Mouse (Mus musculus) limb, embryonic 15.5 days (tissue): ENCODE measurements around the gene Eif2b4. TPM values are rescaled to one million over a fixed set of nuclear protein-coding genes. Genes with fewer than 3 reads are reported as not detected.

ENCODE experiments used
- ATAC-seq: fragments of 200-750 bp; cut with Nextera tagmentation; 2 replicates; pipeline ENCODE4 v1.8.0; 2017; ENCODE audit warnings: low read depth, moderate TSS enrichment; ENCODE audit not compliant: insufficient number of reproducible peaks, low FRiP score, low TSS enrichment
- H3K27ac ChIP-seq: fragments of 300-500 bp; sonication (generic); 2 replicates; pipeline ENCODE4 v1.5.1; 2015; ENCODE audit warnings: moderate library complexity, mild to moderate bottlenecking, inconsistent platforms
- H3K27me3 ChIP-seq: fragments of 300-500 bp; sonication (generic); 2 replicates; pipeline ENCODE4 v1.6.1; 2015; ENCODE audit warnings: inconsistent platforms
- H3K36me3 ChIP-seq: fragments of 300-500 bp; sonication (generic); 2 replicates; pipeline ENCODE4 v1.6.1; 2015; ENCODE audit warnings: inconsistent platforms
- H3K4me1 ChIP-seq: fragments of 300-500 bp; sonication (generic); 2 replicates; pipeline ENCODE4 v1.6.1; 2015; ENCODE audit warnings: inconsistent platforms
- H3K4me2 ChIP-seq: fragments of 300-500 bp; sonication (generic); 2 replicates; pipeline ENCODE4 v1.6.1; 2015; ENCODE audit warnings: mild to moderate bottlenecking, inconsistent platforms
- H3K4me3 ChIP-seq: fragments of 300-500 bp; sonication (generic); 2 replicates; pipeline ENCODE4 v1.5.1; 2015; ENCODE audit warnings: mild to moderate bottlenecking, inconsistent platforms
- H3K9ac ChIP-seq: fragments of 300-500 bp; sonication (generic); 2 replicates; pipeline ENCODE4 v1.6.1; 2015; ENCODE audit warnings: inconsistent platforms
- H3K9me3 ChIP-seq: fragments of 300-500 bp; sonication (generic); 2 replicates; pipeline ENCODE4 v1.6.1; 2016; ENCODE audit warnings: inconsistent platforms
- WGBS: fragments of 180-500 bp; shearing (Covaris S2); methylation state at CpG from one replicate; pipeline ENCODE4 v1.1.7; 2015; 5-methylcytosine and 5-hydroxymethylcytosine counted together
- polyA plus RNA-seq: library from polyadenylated mRNA; unstranded; fragments of >200 nt; fragmentation: Nextera tagmentation; extraction: Ambion mirVana; gene quantifications from 2 replicates; pipeline ENCODE4 v1.2.1, GENCODE M21; 2015

Gene Eif2b4
- polyA plus RNA-seq, 1 experiment from 2014 or later, result 64.2 TPM

GRCm38 (mm10) chr5:31183678-31184077, 9.6 kb downstream of the Eif2b4 start:
- H3K4me1 ChIP-seq, result 0 out of 2 replicates have a peak, but pooled peaks cover 4% of the 10 kb centered on the region
- no peaks in the 10 kb centered on the region for H3K27me3 ChIP-seq
- WGBS, result 55% methylated on average over 4 of the region's 4 CpGs

DNA sequence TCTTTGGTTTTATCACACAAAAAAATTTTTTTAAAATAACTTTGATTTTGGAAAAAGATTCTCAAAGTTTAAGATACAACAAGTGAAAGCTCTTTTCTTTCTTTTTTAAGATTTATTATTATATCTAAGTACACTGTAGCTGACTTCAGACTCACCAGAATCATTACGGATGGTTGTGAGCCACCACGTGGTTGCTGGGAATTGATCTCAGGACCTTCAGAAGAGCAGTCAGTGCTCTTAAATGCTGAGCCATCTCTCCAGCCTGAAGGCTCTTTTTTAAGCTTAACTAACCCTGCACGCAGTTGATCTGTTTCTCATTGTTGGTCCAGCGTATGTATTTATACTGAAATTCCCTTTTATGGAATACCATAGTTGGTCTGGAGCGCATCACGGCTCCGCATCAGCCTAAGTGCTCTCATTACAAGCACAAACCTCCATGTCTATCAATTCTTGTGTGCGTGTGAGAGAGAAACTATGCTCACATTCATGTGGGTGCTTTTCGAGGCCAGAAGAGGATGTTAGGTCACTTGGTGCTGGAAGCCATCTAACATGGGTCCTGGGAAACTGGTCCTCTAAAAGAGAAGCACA, 12.0 kb downstream of the Eif2b4 start:
- Histone ChIP-seq H3K4me1 (0 out of 2 replicates have a peak, but pooled peaks cover 4% of the 10 kb centered on the region), H3K27me3 (no peaks in the 10 kb centered on the region), H3K4me2 (no peak overlapping the region), H3K9me3 (no peaks in the 10 kb centered on the region), H3K4me3 (no peak overlapping the region), H3K36me3 (no peaks in the 10 kb centered on the region), H3K27ac (no peak overlapping the region), H3K9ac (no peak overlapping the region)
- 92% methylated on average over 9 of the region's 9 CpGs for WGBS
- ATAC-seq, result no peak

More at GRCm38 (mm10) chr5:31183678-31184077, 9.6 kb downstream of the Eif2b4 start:
- no peak for ATAC-seq
- Histone ChIP-seq H3K9ac (no peak overlapping the region), H3K27ac (no peak overlapping the region), H3K36me3 (peaks cover 20% of the 10 kb centered on the region), H3K4me2 (no peak overlapping the region), H3K4me3 (no peak overlapping the region), H3K9me3 (no peaks in the 10 kb centered on the region)

- H3K27me3 ChIP-seq, result no peaks in the 10 kb centered on the region
- peak within 1 kb of the TSS; percentile 98 for H3K27ac ChIP-seq
- WGBS, result under 1% methylated on average over 58 of the region's 59 CpGs
- H3K4me2 ChIP-seq, result peak within 1 kb of the TSS; percentile 78
- peak; percentile 96 for ATAC-seq
- 0 out of 2 replicates have a peak, but pooled peaks cover 4% of the 10 kb centered on the region for H3K4me1 ChIP-seq
- H3K36me3 ChIP-seq, result no peaks in the 10 kb centered on the region
- no peaks in the 10 kb centered on the region for H3K9me3 ChIP-seq
- peak within 1 kb of the TSS; percentile 77 for H3K4me3 ChIP-seq
- H3K9ac ChIP-seq, result peak within 1 kb of the TSS; percentile 61
These were observed 13.2 kb downstream of the Eif2b4 start, which contains the start of the genes Gm29609 and Gtf3c2 for GRCm38 (mm10) chr5:31179766-31180630. Gene Gm29609 (minus strand): TSS chr5:31179911. Gene Gtf3c2 (minus strand): TSS chr5:31180144.

- Histone ChIP-seq H3K27ac (peak overlapping the region; percentile 98), H3K4me3 (peak overlapping the region; percentile 77), H3K9ac (peak overlapping the region; percentile 61), H3K36me3 (no peaks in the 10 kb centered on the region), H3K27me3 (no peaks in the 10 kb centered on the region), H3K4me1 (0 out of 2 replicates have a peak, but pooled peaks cover 4% of the 10 kb centered on the region), H3K4me2 (peak overlapping the region; percentile 78), H3K9me3 (no peaks in the 10 kb centered on the region)
- WGBS, result under 1% methylated on average over 25 of the region's 25 CpGs
- ATAC-seq, result peak; percentile 52
These were observed 13.9 kb downstream of the Eif2b4 start for GRCm38 (mm10) chr5:31179301-31179765.

- 88% methylated on average over 4 of the region's 4 CpGs for WGBS
- Histone ChIP-seq H3K4me3 (no peak overlapping the region), H3K9ac (no peak overlapping the region), H3K27me3 (no peaks in the 10 kb centered on the region), H3K9me3 (no peaks in the 10 kb centered on the region), H3K4me1 (no peaks in the 10 kb centered on the region), H3K36me3 (peaks cover 96% of the 10 kb centered on the region), H3K4me2 (no peak overlapping the region), H3K27ac (no peak overlapping the region)
- no peak for ATAC-seq
These were observed 24.6 kb downstream of the Eif2b4 start for GRCm38 (mm10) chr5:31168630-31169029.

- Histone ChIP-seq H3K36me3 (peaks cover 90% of the 10 kb centered on the region), H3K4me2 (no peak overlapping the region), H3K4me3 (no peak overlapping the region), H3K9ac (no peak overlapping the region), H3K9me3 (no peaks in the 10 kb centered on the region), H3K27ac (no peak overlapping the region), H3K27me3 (no peaks in the 10 kb centered on the region), H3K4me1 (no peaks in the 10 kb centered on the region)
- 97% methylated on average over 1 of the region's 1 CpGs for WGBS
- no peak for ATAC-seq
These were observed 28.4 kb downstream of the Eif2b4 start for GRCm38 (mm10) chr5:31164878-31165277.

DNA sequence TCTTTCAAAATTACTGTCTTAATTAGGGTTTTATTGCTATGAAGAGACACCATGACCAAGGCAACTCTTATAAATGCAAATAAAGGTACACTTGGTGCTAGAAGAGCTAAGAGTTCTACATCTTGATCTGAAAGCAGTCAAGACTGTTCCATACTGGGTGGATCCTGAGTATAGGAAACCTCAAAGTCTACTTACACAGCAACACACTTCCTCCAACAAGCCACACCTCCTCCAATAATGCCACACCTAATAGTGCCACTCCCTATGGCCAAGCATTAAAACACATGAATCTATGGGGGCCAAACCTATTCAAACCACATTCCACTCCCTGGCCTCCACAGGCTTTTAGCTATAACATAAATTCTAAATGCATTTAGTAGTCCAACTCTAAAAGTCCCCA, 30.8 kb downstream of the Eif2b4 start:
- Histone ChIP-seq H3K9ac (no peak overlapping the region), H3K36me3 (peaks cover 90% of the 10 kb centered on the region), H3K4me2 (no peak overlapping the region), H3K27ac (no peak overlapping the region), H3K4me1 (no peaks in the 10 kb centered on the region), H3K4me3 (no peak overlapping the region), H3K27me3 (no peaks in the 10 kb centered on the region), H3K9me3 (no peaks in the 10 kb centered on the region)
- no peak for ATAC-seq

DNA sequence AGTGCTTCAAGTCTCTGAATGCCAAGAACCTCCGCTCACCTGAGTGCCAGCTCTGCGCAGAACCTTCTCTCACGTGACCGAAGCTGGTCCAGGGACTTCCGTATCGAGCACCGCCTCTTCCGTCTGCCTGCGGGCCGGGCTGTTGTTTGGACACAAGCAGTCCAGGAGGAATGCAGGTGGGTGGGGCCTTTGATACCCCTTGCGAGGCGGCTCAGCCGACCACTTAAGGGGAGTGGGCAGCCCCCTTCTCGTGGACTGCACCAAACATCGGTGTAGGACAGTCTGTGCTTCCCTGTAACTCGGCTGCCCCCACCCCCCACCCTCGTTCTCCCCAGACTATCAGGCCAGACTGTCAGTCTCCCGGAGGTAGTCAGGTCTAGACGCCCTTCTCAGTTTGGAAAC, 39.1 kb downstream of the Eif2b4 start, which contains the start of gene Mpv17:
TSS of gene Mpv17 (minus strand) at position 100 of the 402 bp plus-strand sequence.
- H3K4me2 ChIP-seq, result peak within 1 kb of the TSS; percentile 79
- H3K9me3 ChIP-seq, result no peaks in the 10 kb centered on the region
- ATAC-seq, result peak; percentile 84
- no peaks in the 10 kb centered on the region for H3K27me3 ChIP-seq
- H3K36me3 ChIP-seq, result peaks cover 33% of the 10 kb centered on the region
- H3K9ac ChIP-seq, result peak within 1 kb of the TSS; percentile 56
- peaks cover 12% of the 10 kb centered on the region for H3K4me1 ChIP-seq
- peak within 1 kb of the TSS; percentile 71 for H3K4me3 ChIP-seq
- peak within 1 kb of the TSS; percentile 89 for H3K27ac ChIP-seq
- 0% methylated on average over 19 of the region's 19 CpGs for WGBS

- H3K9ac ChIP-seq, result peak overlapping the region; percentile 56
- no peak for ATAC-seq
- peak overlapping the region; percentile 71 for H3K4me3 ChIP-seq
- H3K4me1 ChIP-seq, result peaks cover 12% of the 10 kb centered on the region
- WGBS, result 37% methylated on average over 6 of the region's 6 CpGs
- peak overlapping the region; percentile 89 for H3K27ac ChIP-seq
- H3K4me2 ChIP-seq, result peak overlapping the region; percentile 79
- no peaks in the 10 kb centered on the region for H3K9me3 ChIP-seq
- H3K36me3 ChIP-seq, result peaks cover 28% of the 10 kb centered on the region
- no peaks in the 10 kb centered on the region for H3K27me3 ChIP-seq
These were observed 39.6 kb downstream of the Eif2b4 start for GRCm38 (mm10) chr5:31153516-31154151.

- Histone ChIP-seq H3K9me3 (no peaks in the 10 kb centered on the region), H3K36me3 (peaks cover 18% of the 10 kb centered on the region), H3K4me2 (no peak overlapping the region), H3K4me1 (peaks cover 12% of the 10 kb centered on the region), H3K4me3 (no peak overlapping the region), H3K27ac (no peak overlapping the region), H3K27me3 (no peaks in the 10 kb centered on the region), H3K9ac (no peak overlapping the region)
- WGBS, result 85% methylated on average over 3 of the region's 3 CpGs
- no peak for ATAC-seq
These were observed 41.5 kb downstream of the Eif2b4 start for GRCm38 (mm10) chr5:31151746-31152145.

DNA sequence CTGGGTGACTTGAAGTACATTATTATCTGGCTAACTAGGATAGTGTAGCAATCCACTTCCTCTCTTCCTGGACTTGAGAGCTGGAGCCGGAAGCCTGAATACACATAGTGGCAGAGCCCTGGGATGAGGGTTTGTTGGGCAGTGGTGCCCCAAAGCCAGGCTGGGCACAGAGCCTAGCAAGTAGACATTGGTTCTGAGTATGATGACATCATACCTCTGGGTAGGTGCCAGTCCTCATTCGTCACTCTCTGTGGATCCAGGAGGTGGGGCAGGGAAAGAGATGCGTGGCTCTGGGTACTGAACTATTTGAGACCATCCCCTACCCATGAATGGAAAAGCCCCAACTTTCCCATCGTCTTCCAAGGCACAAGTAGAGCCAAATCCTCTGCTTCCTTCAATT, 43.4 kb downstream of the Eif2b4 start:
- 82% methylated on average over 4 of the region's 4 CpGs for WGBS
- peaks cover 30% of the 10 kb centered on the region for H3K36me3 ChIP-seq
- H3K4me1 ChIP-seq, result peaks cover 9% of the 10 kb centered on the region
- H3K4me2 ChIP-seq, result no peak overlapping the region
- H3K9ac ChIP-seq, result no peak overlapping the region
- H3K27ac ChIP-seq, result no peak overlapping the region
- H3K27me3 ChIP-seq, result no peaks in the 10 kb centered on the region
- no peak for ATAC-seq
- H3K9me3 ChIP-seq, result no peaks in the 10 kb centered on the region
- H3K4me3 ChIP-seq, result no peak overlapping the region
